Mouse (Mus musculus): Measurements from ENCODE around the gene Slfn8.
"Not testable (repeated sequence)": the region's sequence is repeated elsewhere in the genome, so short reads cannot be mapped to it uniquely, and the experiment has no call there.

GRCm38 (mm10) chr11:82982409-82982808, 38.2 kb downstream of the Slfn8 start:
- not testable (repeated sequence) for TF ChIP-seq FOSL1 (IDR thresholded peaks at IDR 0.05; ENCODE audit: insufficient read depth, low read length, poor library complexity, severe bottlenecking); USF1 (IDR thresholded peaks at IDR 0.05; ENCODE audit: low read depth); CTCF (IDR thresholded peaks at IDR 0.05; ENCODE audit: control insufficient read depth, insufficient read depth, insufficient read length); MYOG (IDR thresholded peaks at IDR 0.05; ENCODE audit: control insufficient read depth, extremely low read depth, insufficient read length); MYOD1 (IDR thresholded peaks at IDR 0.05; ENCODE audit: control insufficient read depth, insufficient read length, low read depth); MAX (IDR thresholded peaks at IDR 0.05)
